Mouse (Mus musculus): ENCODE data around the gene Met. TPM values are rescaled to one million over a fixed set of nuclear protein-coding genes. Genes with fewer than 3 reads are reported as not detected.

Met gene
- polyA plus RNA-seq (2015; fragmentation: Nextera tagmentation; extraction: Ambion mirVana): 4.0 and 4.5 TPM in 2 replicates

DNA sequence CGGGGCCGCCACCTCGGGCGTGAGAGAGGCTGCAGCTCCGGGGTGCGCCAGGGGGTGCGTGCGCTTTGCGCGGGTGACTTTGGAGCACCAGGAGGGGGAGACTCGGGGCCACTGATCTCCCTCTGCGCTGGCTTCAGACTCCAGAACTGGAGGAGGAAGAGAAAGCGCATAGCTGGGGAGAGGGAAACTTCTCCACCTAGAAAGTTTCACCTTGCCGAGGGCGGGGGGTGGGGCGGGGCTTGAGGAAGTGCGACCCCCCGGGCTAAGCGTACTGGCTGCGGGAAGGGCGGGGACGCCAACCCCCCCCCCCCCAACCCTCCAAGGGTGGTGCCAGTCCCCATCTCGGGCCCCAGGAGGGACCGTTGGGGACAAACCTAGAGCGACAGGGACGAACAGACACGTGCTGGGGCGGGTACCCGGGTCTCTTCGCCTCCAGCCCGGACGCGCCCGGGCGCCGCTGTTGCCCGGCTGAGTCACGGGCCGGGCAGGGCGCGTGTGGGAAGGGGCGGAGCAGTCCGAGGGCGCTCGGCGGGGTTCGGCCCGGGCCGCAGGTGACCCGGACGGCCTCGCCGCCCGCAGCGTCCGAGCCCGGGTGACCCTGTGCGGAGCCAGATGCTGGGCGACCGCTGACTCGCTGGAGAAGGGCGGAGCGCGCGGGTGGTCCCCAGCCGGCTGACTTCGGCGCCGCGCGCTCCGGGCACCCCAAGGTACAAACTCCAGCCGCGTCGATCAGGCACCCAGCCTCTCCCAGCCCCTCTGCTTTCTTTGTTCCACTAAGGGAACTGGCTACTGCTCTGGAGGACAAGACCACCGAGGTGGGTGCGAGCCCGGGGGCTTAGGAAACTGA, at the start of gene Met:
Met (plus strand) TSS at position 367 of the 847 bp plus-strand sequence.
- TF ChIP-seq CTCF (IDR thresholded peaks at IDR 0.05; ENCODE audit: low read depth) (peak; percentile 79), EP300 (optimal IDR thresholded peaks at IDR 0.05) (no peak)
- Histone ChIP-seq H3K27me3 (ENCODE audit: control insufficient read depth, insufficient read depth, low read length) (no peaks in the 10 kb centered on the region), H3K9ac (ENCODE audit: low read length) (peak within 1 kb of the TSS; percentile 79), H3K36me3 (ENCODE audit: control insufficient read depth, insufficient read depth, low read length) (no peaks in the 10 kb centered on the region), H3K4me2 (replicated peaks; ENCODE audit: low read depth) (peak within 1 kb of the TSS; percentile 88), H3K4me1 (replicated peaks; ENCODE audit: control insufficient read depth, insufficient read depth) (no peaks in the 10 kb centered on the region), H3K27ac (replicated peaks) (peak within 1 kb of the TSS; percentile 90), H3K9me3 (ENCODE audit: control insufficient read depth, low read length) (no peaks in the 10 kb centered on the region), H3K4me3 (ENCODE audit: low read depth, low read length) (peak within 1 kb of the TSS; percentile 73)
- ATAC-seq (ENCODE audit: low FRiP score, low TSS enrichment) (peak; percentile 96), DNase-seq (ENCODE audit: low spot score) (peak; percentile 84)
- under 1% methylated on average over 62 of the region's 78 CpGs for WGBS

DNA sequence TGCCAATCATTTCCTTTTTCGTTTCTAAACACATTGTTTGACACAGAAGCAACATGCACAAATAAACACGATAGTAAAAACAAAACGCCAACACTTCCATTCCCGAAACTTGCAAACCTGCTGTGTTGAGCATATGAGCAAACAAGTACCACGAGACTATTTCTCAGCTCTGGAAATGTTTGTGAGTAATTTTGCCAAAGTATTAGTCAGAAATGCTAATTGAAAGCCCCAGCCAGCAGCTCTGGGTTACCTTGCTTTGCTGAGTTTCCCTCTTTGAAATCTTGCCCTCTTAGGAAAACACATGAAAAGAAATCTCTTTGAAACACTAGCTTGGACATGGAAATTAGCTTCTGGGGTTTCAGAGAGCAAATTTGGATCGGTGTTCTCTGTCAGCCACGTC, 45.4 kb upstream of the Met start:
- Histone ChIP-seq H3K9ac (ENCODE audit: low read length) (no peak overlapping the region), H3K27me3 (ENCODE audit: control insufficient read depth, insufficient read depth, low read length) (no peaks in the 10 kb centered on the region), H3K27ac (replicated peaks) (no peak overlapping the region), H3K4me1 (replicated peaks; ENCODE audit: control insufficient read depth, insufficient read depth) (no peaks in the 10 kb centered on the region), H3K9me3 (ENCODE audit: control insufficient read depth, low read length) (no peaks in the 10 kb centered on the region), H3K4me2 (replicated peaks; ENCODE audit: low read depth) (no peak overlapping the region), H3K36me3 (ENCODE audit: control insufficient read depth, insufficient read depth, low read length) (no peaks in the 10 kb centered on the region), H3K4me3 (ENCODE audit: low read depth, low read length) (no peak overlapping the region)
- DNase-seq (ENCODE audit: low spot score): no peak
- no peak for TF ChIP-seq CTCF (IDR thresholded peaks at IDR 0.05; ENCODE audit: low read depth)
- TF ChIP-seq EP300 (optimal IDR thresholded peaks at IDR 0.05): no peak
- ATAC-seq (ENCODE audit: low FRiP score, low TSS enrichment): no peak
- WGBS: 64% methylated on average over 7 of the region's 7 CpGs

DNA sequence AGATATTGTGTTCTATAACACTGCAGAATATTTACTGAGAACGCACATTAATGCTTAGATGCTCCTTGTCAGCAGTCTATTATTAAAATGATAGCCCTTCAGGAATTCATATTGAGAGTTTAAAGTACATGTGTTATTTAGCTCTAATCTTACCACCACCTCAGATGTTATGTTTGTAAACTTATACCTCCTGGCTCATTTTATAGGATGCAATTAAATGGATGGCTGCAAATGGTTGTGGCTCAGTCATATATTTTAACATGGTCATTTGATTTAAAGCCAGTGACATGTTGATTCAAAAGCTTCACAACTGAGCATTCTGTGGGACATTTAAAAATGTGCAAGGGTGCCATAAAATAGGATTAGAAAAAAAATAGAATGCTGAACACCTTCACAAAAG, 41.2 kb upstream of the Met start:
- DNase-seq (ENCODE audit: low spot score) (no peak), ATAC-seq (ENCODE audit: low FRiP score, low TSS enrichment) (no peak)
- no peak overlapping the region for H3K27ac ChIP-seq (replicated peaks)
- H3K4me3 ChIP-seq (ENCODE audit: low read depth, low read length): no peak overlapping the region
- WGBS: 96% methylated on average over 1 of the region's 1 CpGs
- no peak overlapping the region for H3K4me2 ChIP-seq (replicated peaks; ENCODE audit: low read depth)
- no peaks in the 10 kb centered on the region for H3K27me3 ChIP-seq (ENCODE audit: control insufficient read depth, insufficient read depth, low read length)
- H3K9me3 ChIP-seq (ENCODE audit: control insufficient read depth, low read length): no peaks in the 10 kb centered on the region
- no peaks in the 10 kb centered on the region for H3K36me3 ChIP-seq (ENCODE audit: control insufficient read depth, insufficient read depth, low read length)
- H3K4me1 ChIP-seq (replicated peaks; ENCODE audit: control insufficient read depth, insufficient read depth): no peaks in the 10 kb centered on the region
- H3K9ac ChIP-seq (ENCODE audit: low read length): no peak overlapping the region
- no peak for TF ChIP-seq CTCF (IDR thresholded peaks at IDR 0.05; ENCODE audit: low read depth)
- TF ChIP-seq EP300 (optimal IDR thresholded peaks at IDR 0.05): no peak

DNA sequence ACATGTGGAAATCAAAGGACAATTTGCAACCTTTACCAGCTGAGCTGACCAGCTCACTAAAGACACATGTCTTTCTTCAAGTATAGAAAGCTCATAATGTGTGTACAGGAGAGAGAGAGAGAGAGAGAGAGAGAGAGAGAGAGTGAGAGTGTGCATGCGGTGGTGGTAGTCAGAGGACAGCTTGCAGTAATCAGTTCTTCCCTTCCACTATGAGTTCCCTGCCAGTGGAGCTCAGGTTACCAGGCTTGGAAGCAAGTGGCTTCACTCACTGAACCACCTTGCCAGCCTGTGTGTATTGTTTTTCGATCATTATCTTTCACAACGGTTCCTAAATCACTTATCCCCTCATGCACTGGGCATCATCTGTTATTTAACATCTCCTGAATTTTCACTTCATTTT, 34.6 kb upstream of the Met start:
- Histone ChIP-seq H3K36me3 (ENCODE audit: control insufficient read depth, insufficient read depth, low read length) (no peaks in the 10 kb centered on the region), H3K27ac (replicated peaks) (no peak overlapping the region), H3K9me3 (ENCODE audit: control insufficient read depth, low read length) (no peaks in the 10 kb centered on the region), H3K27me3 (ENCODE audit: control insufficient read depth, insufficient read depth, low read length) (no peaks in the 10 kb centered on the region), H3K9ac (ENCODE audit: low read length) (no peak overlapping the region), H3K4me1 (replicated peaks; ENCODE audit: control insufficient read depth, insufficient read depth) (no peaks in the 10 kb centered on the region), H3K4me3 (ENCODE audit: low read depth, low read length) (no peak overlapping the region), H3K4me2 (replicated peaks; ENCODE audit: low read depth) (no peak overlapping the region)
- TF ChIP-seq CTCF (IDR thresholded peaks at IDR 0.05; ENCODE audit: low read depth): no peak
- TF ChIP-seq EP300 (optimal IDR thresholded peaks at IDR 0.05): no peak
- ATAC-seq (ENCODE audit: low FRiP score, low TSS enrichment) (no peak), DNase-seq (ENCODE audit: low spot score) (no peak)
- 42% methylated on average over 3 of the region's 3 CpGs for WGBS

DNA sequence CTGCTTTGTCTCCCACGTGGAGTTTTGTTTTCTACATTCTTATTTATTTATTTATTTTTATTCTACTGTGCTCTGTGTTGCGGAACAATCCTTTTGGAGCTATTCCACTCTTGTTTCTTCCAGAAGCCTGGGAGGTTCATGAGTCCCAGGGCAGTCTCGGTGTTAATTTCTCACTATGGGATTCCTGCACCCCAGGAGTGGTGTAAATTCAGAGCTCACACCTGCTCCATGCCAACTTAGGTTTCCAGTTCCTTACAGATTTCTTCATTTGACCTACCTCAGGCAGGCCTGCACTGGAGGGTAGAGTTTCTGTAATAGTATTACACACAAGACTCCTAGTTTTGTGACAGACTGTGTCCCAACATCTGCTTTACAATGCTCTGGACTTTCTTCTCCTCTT, 34.0 kb upstream of the Met start:
- Histone ChIP-seq H3K4me3 (ENCODE audit: low read depth, low read length) (no peak overlapping the region), H3K4me1 (replicated peaks; ENCODE audit: control insufficient read depth, insufficient read depth) (no peaks in the 10 kb centered on the region), H3K4me2 (replicated peaks; ENCODE audit: low read depth) (no peak overlapping the region), H3K9ac (ENCODE audit: low read length) (no peak overlapping the region), H3K9me3 (ENCODE audit: control insufficient read depth, low read length) (no peaks in the 10 kb centered on the region), H3K27ac (replicated peaks) (no peak overlapping the region), H3K27me3 (ENCODE audit: control insufficient read depth, insufficient read depth, low read length) (no peaks in the 10 kb centered on the region), H3K36me3 (ENCODE audit: control insufficient read depth, insufficient read depth, low read length) (no peaks in the 10 kb centered on the region)
- 69% methylated on average over 3 of the region's 3 CpGs for WGBS
- TF ChIP-seq EP300 (optimal IDR thresholded peaks at IDR 0.05) (no peak), CTCF (IDR thresholded peaks at IDR 0.05; ENCODE audit: low read depth) (no peak)
- ATAC-seq (ENCODE audit: low FRiP score, low TSS enrichment): no peak
- DNase-seq (ENCODE audit: low spot score): no peak

DNA sequence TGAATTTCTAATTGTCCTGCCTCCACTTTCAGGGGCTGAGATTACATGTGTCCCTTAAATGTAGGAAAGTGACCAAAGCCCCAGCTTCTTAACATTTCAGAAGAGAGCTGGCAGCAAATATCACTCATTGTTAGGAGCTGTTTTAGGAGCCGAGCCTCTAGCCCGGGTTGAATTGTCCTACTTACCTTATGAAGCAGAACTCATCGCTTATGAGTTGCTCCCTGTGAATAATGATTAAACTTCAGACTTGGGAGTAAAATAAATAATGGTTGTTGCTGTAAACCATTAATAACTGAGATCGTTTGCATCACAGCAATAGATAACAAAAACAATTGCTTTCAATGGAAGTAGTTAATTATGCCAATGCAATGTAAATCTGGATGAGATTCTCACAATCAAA, 20.3 kb upstream of the Met start:
- Histone ChIP-seq H3K27me3 (ENCODE audit: control insufficient read depth, insufficient read depth, low read length) (no peaks in the 10 kb centered on the region), H3K4me2 (replicated peaks; ENCODE audit: low read depth) (no peak overlapping the region), H3K9ac (ENCODE audit: low read length) (no peak overlapping the region), H3K4me1 (replicated peaks; ENCODE audit: control insufficient read depth, insufficient read depth) (no peaks in the 10 kb centered on the region), H3K36me3 (ENCODE audit: control insufficient read depth, insufficient read depth, low read length) (no peaks in the 10 kb centered on the region), H3K9me3 (ENCODE audit: control insufficient read depth, low read length) (no peaks in the 10 kb centered on the region), H3K27ac (replicated peaks) (no peak overlapping the region), H3K4me3 (ENCODE audit: low read depth, low read length) (no peak overlapping the region)
- DNase-seq (ENCODE audit: low spot score): no peak
- 80% methylated on average over 4 of the region's 4 CpGs for WGBS
- ATAC-seq (ENCODE audit: low FRiP score, low TSS enrichment): no peak
- TF ChIP-seq EP300 (optimal IDR thresholded peaks at IDR 0.05) (no peak), CTCF (IDR thresholded peaks at IDR 0.05; ENCODE audit: low read depth) (no peak)
